Mouse (Mus musculus) lung, embryonic 14.5 days (tissue): ENCODE measurements around the gene Lsm11. TPM values are rescaled to one million over a fixed set of nuclear protein-coding genes. Genes with fewer than 3 reads are reported as not detected.
"Not testable (repeated sequence)": the region's sequence is repeated elsewhere in the genome, so short reads cannot be mapped to it uniquely, and the experiment has no call there.

Source experiments
- ATAC-seq: fragments of 200-750 bp; cut with Nextera tagmentation; 2 replicates; pipeline ENCODE4 v1.8.0; 2017; ENCODE audit warnings: mild to moderate bottlenecking, moderate TSS enrichment, moderate library complexity; ENCODE audit not compliant: insufficient read depth
- DNase-seq: peaks from one replicate; pipeline ENCODE4 v3.0.0-alpha.2; 2015
- H3K27ac ChIP-seq: fragments of 300-500 bp; sonication (generic); 2 replicates; pipeline ENCODE4 v1.5.1; 2014; ENCODE audit warnings: low read depth, mild to moderate bottlenecking, moderate library complexity
- H3K27me3 ChIP-seq: fragments of 300-500 bp; sonication (generic); 2 replicates; pipeline ENCODE4 v1.6.1; 2014; ENCODE audit warnings: low read length, control low read depth; ENCODE audit not compliant: insufficient read depth
- H3K36me3 ChIP-seq: fragments of 300-500 bp; sonication (generic); 2 replicates; pipeline ENCODE4 v1.6.1; 2014; ENCODE audit warnings: control low read depth; ENCODE audit not compliant: insufficient read depth
- H3K4me1 ChIP-seq: fragments of 300-500 bp; sonication (generic); 2 replicates; pipeline ENCODE4 v1.6.1; 2014; ENCODE audit warnings: antibody characterized with exemption, control low read depth; ENCODE audit not compliant: insufficient read depth
- H3K4me2 ChIP-seq: fragments of 300-500 bp; sonication (generic); 2 replicates; pipeline ENCODE4 v1.6.1; 2014; ENCODE audit warnings: mild to moderate bottlenecking
- H3K4me3 ChIP-seq: fragments of 300-500 bp; sonication (generic); 2 replicates; pipeline ENCODE4 v1.5.1; 2014; ENCODE audit warnings: low read depth, low read length
- H3K9ac ChIP-seq: fragments of 300-500 bp; sonication (generic); 2 replicates; pipeline ENCODE4 v1.6.1; 2014
- H3K9me3 ChIP-seq: fragments of 300-500 bp; sonication (generic); 2 replicates; pipeline ENCODE4 v1.6.1; 2016; ENCODE audit warnings: low read depth, low read length, control low read depth
- CTCF ChIP-seq: IDR thresholded peaks from 2 replicates; pipeline ENCODE4 v1.5.1; 2016; ENCODE audit warnings: antibody characterized with exemption, low read depth
- WGBS: fragments of 180-500 bp; shearing (Covaris S2); extraction: QIAGEN DNeasy Blood & Tissue Kit; methylation state at CpG from one replicate; pipeline ENCODE4 v1.1.7; 2014; 5-methylcytosine and 5-hydroxymethylcytosine counted together
- polyA plus RNA-seq: library from polyadenylated mRNA; unstranded; fragments of >200 nt; fragmentation: Nextera tagmentation; extraction: Ambion mirVana; gene quantifications from 2 replicates; pipeline ENCODE4 v1.2.1, GENCODE M21; 2014

Gene Lsm11
- polyA plus RNA-seq, 1 experiment from 2014 or later: 9.9 TPM

DNA sequence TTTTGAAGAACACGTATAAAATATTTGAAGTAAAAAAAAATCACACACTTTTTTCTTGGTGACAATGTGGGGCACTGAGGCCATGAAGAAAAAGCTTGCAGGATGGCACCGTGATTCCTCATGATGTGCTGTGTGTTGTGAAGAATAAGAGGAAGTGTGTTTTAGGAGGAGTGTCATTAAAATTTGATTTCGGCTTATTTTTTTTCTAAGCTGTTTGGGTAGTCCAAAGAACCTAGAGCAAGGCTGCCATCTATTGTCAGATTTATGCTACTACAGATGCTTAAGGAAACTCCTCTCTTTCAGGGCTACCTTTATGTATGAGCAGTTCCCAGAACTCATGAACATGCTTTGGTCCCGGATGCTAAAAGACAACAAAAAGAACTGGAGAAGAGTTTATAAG lies 60.7 kb downstream of the Lsm11 start:
- H3K9me3 ChIP-seq: no peaks in the 10 kb centered on the region
- ATAC-seq (no peak), DNase-seq (peak; percentile 85)
- no peaks in the 10 kb centered on the region for H3K27me3 ChIP-seq
- H3K36me3 ChIP-seq: peaks cover 43% of the 10 kb centered on the region
- 31% methylated on average over 4 of the region's 4 CpGs for WGBS
- H3K4me2 ChIP-seq: peak overlapping the region; percentile 19; the same call in 1 of the 2 replicates
- no peak overlapping the region for H3K4me3 ChIP-seq
- peak; percentile 68 for TF ChIP-seq CTCF
- peaks cover 13% of the 10 kb centered on the region; the same call in 1 of the 2 replicates for H3K4me1 ChIP-seq
- H3K9ac ChIP-seq: no peak overlapping the region
- H3K27ac ChIP-seq: no peak overlapping the region

DNA sequence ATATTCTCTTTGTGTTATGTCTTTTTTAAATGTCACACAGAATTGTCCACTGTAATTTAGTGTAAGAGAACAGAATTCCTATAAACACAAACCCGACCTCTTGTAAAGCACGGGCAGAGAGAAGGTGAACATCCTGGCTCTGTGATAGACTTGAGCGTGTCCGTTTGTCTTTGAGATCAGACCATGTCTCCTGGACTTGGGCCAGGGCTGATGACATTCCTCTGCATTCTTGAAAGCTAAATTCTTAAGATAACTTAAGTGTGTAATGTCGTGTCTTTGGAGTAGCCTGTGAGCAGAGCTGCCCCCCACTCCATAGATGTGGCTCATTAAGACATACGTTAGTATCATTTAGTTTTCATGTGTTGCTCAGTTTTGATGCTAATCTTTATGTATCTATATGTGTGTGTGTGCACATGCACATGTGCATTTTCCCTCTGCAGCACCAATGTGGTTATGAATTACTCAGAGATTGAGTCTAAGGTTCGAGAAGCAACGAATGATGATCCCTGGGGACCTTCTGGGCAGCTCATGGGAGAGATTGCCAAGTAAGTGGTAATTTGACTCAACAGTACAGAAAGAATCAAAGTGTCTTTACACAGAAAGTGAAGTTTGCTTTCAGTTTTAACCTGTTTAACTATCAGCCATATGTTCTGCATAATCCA lies 61.3 kb downstream of the Lsm11 start:
- ATAC-seq: peak; percentile 36; the same call in 1 of the 2 replicates
- peak; percentile 84 for DNase-seq
- Histone ChIP-seq H3K4me2 (peak overlapping the region; percentile 19; the same call in 1 of the 2 replicates), H3K9ac (no peak overlapping the region), H3K4me1 (peaks cover 13% of the 10 kb centered on the region; the same call in 1 of the 2 replicates), H3K27me3 (no peaks in the 10 kb centered on the region), H3K9me3 (no peaks in the 10 kb centered on the region), H3K36me3 (peaks cover 36% of the 10 kb centered on the region), H3K27ac (peak overlapping the region; percentile 54; the same call in 1 of the 2 replicates), H3K4me3 (no peak overlapping the region)
- TF ChIP-seq CTCF: no peak
- 21% methylated on average over 8 of the region's 8 CpGs for whole genome bisulfite sequencing

DNA sequence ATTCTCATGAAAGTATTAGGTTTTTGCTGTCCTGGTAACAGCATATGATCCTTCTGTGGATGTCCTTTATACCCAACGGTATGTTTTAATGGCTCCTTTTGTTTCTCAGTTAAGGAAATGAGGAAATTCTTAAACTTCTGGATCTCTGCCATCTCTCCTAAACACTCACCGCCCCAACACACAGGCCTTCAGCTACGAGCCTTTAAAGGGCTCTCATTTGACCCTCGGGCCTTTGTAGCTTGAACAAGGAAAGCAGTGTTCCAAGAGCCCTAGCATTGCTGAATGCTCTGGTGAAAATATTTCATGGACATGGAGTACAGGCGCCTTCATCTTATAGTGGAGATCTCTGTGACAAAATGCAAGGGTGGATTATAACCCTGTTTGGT lies 63.1 kb downstream of the Lsm11 start:
- Histone ChIP-seq H3K27ac (peak overlapping the region; percentile 25), H3K4me1 (peaks cover 13% of the 10 kb centered on the region; the same call in 1 of the 2 replicates), H3K27me3 (no peaks in the 10 kb centered on the region), H3K9ac (no peak overlapping the region), H3K36me3 (peaks cover 22% of the 10 kb centered on the region), H3K4me2 (no peak overlapping the region), H3K4me3 (no peak overlapping the region), H3K9me3 (no peaks in the 10 kb centered on the region)
- ATAC-seq (peak; percentile 55), DNase-seq (peak; percentile 86)
- WGBS: 10% methylated on average over 5 of the region's 5 CpGs
- TF ChIP-seq CTCF: no peak

DNA sequence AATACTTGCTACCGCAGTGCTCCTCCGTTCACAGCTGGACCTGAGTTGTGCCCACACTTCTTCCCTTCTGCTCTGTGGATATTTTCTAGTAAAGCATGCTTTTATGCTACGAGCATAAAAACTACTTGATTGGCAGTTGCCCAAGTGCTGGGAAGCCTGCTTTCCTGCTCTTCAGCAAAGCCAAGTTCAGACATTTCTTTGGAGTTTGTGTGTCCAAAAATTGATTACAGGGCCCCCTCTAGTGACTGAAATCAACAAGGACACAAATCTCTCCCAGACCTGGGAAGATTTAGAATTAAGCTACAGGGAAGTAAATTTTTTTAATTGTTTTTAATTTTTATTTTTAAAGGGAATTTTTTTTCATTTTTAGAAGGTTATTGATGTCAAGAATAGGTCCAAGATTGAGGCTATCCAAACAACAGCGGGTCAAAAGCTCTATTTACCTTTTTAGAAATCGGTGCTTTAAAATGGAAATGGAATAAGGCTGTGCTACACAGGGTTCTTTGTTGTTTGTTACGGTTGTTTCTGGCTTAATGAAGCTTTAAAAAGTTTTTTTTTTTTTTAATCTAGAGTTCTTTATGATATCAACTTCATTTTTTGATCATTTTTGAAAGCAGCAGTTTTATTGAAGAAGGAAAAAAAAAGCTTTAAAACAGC lies 63.6 kb downstream of the Lsm11 start:
- no peak overlapping the region for H3K4me3 ChIP-seq
- peak; percentile 93 for DNase-seq
- WGBS: 41% methylated on average over 6 of the region's 6 CpGs
- peak; percentile 60 for TF ChIP-seq CTCF
- H3K36me3 ChIP-seq: peaks cover 17% of the 10 kb centered on the region
- H3K9me3 ChIP-seq: no peaks in the 10 kb centered on the region
- no peak overlapping the region for H3K9ac ChIP-seq
- H3K4me1 ChIP-seq: peaks cover 13% of the 10 kb centered on the region; the same call in 1 of the 2 replicates
- peak; percentile 70 for ATAC-seq
- H3K27me3 ChIP-seq: no peaks in the 10 kb centered on the region
- H3K27ac ChIP-seq: peak overlapping the region; percentile 58
- H3K4me2 ChIP-seq: no peak overlapping the region

DNA sequence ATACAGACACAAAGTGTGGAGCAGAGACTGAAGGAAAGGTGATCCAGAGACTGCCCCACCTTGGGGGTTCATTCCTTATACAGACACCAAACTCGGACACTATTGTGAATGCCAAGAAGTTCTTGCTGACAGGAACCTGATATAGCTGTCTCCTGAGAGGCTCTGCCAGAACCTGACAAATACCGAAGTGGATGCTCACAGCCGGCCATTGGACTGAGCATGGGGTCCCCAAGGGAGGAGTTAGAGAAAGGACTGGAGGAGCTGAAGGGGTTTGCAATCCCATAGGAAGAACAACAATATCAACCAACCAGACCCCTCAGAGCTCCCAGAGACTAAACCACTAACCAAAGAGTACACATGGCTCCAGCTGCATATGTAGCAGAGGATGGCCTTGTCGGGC lies 65.4 kb downstream of the Lsm11 start:
- not testable (repeated sequence) for H3K4me3 ChIP-seq, H3K27ac ChIP-seq, H3K9ac ChIP-seq, H3K4me2 ChIP-seq, DNase-seq, H3K36me3 ChIP-seq, H3K9me3 ChIP-seq, H3K27me3 ChIP-seq, ATAC-seq
- 65% methylated on average over 4 of the region's 4 CpGs for WGBS
- peaks cover 13% of the 10 kb centered on the region; the same call in 1 of the 2 replicates for H3K4me1 ChIP-seq

Other genes starting within 250 kb of the Lsm11 start
- 67.9 and 72.7 TPM in 2 replicates for gene Clint1, start 92.9 kb downstream of the Lsm11 start, polyA plus RNA-seq
- 11.6 and 14.1 TPM in 2 replicates for gene Thg1l, start 10.6 kb upstream of the Lsm11 start, polyA plus RNA-seq
- 0.09 and 0.12 TPM in 2 replicates for gene Sox30, start 35.4 kb upstream of the Lsm11 start, polyA plus RNA-seq
- gene Gm12166, start 107.4 kb upstream of the Lsm11 start, polyA plus RNA-seq: 4.9 and 6.1 TPM in 2 replicates
- gene Adam19, start 111.1 kb upstream of the Lsm11 start, polyA plus RNA-seq: 25.4 and 27.0 TPM in 2 replicates
- gene Nipal4, start 221.6 kb upstream of the Lsm11 start, polyA plus RNA-seq: 1.5 and 1.8 TPM in 2 replicates